Mouse (Mus musculus) liver, adult 2 months (tissue): ENCODE data around the gene Gtf2i.

ENCODE experiments used
- CTCF ChIP-seq: fragments of 200-500 bp; IDR thresholded peaks from 2 replicates; pipeline ENCODE4 v1.5.1; 2011; ENCODE audit warnings: low read depth, low read length, control low read depth
- POLR2A ChIP-seq: fragments of 200-500 bp; IDR thresholded peaks from 2 replicates; pipeline ENCODE4 v1.6.1; 2011; ENCODE audit warnings: low read length, control low read depth; ENCODE audit not compliant: insufficient read depth; ENCODE audit errors: extremely low read depth

- TF ChIP-seq CTCF, result no peak
- no peak for TF ChIP-seq POLR2A
Observed at GRCm38 (mm10) chr5:134234205-134234604, 80.4 kb downstream of the Gtf2i start.
